Mouse (Mus musculus): ENCODE measurements around the gene Slc48a1. TPM values are rescaled to one million over a fixed set of nuclear protein-coding genes. Genes with fewer than 3 reads are reported as not detected.

The Slc48a1 gene
- polyA plus RNA-seq, 1 experiment = 160 TPM

- TF ChIP-seq GATA1 (IDR thresholded peaks at IDR 0.05; ENCODE audit: low read length) = no peak
These were observed 23.5 kb downstream of the Slc48a1 start for GRCm38 (mm10) chr15:97801811-97802210.

DNA sequence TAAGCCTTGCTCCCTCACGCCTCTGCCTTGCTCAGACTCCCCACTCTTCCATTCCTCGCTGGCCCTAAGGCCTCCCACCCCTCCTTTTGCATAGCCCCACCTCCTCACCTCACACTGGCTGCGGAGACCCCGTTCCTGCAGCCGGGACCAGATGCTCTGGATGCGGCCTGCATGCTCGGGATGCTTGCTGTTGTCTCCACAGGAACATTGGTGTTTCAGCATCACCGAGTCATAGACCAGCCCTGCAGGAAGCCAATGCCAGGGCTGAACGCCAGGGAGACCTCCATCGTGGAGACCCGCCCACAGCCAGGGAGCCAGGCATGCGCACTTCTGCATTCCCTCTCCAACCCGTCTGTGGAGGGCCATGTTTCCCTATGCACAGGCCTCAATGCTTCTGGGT is 24.3 kb downstream of the Slc48a1 start:
- TF ChIP-seq GATA1 (IDR thresholded peaks at IDR 0.05; ENCODE audit: low read length) = no peak

DNA sequence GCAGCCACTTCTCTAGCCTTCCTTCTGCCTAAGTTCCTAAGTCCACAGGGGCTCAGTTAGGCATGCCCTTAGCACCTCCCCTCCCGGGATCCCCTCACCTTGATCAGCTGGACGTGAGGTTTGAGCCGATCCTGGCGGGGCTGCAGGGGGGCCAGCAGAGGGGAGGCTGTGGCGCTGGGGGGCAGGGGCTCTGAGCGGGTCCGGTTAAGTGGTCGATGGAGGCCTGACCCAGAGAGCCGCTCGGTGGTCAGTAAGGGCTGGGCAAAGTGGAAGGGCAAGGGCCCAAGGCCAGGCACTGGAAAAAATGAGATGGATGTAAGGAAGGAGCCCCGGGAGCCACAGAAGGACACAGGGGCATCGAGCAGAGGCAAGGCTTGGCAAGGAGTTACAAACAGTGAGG is 29.5 kb downstream of the Slc48a1 start:
- TF ChIP-seq GATA1 (IDR thresholded peaks at IDR 0.05; ENCODE audit: low read length) = no peak

DNA sequence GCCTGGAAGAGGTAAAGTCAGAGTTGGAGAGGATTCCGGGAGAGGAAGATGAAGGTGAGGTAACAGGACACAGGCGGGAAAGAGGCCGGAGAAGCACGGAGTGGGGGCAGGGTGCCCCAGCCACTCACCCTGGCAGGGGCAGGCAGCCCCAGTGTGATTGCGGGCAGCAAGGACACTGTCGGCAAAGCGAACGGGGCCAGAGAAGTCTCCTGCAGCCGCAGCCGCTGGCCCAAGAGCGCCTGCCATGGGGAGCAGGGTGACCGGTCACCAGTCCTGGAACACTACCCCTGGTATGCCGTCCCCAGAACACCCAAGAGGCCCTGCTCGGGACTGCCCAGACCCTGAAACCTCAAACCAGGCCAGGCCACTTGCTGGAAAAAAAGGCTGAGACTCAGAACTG is 30.2 kb downstream of the Slc48a1 start:
- TF ChIP-seq GATA1 (IDR thresholded peaks at IDR 0.05; ENCODE audit: low read length) = no peak

- TF ChIP-seq GATA1 (IDR thresholded peaks at IDR 0.05; ENCODE audit: low read length) = no peak
These were observed 30.9 kb downstream of the Slc48a1 start for GRCm38 (mm10) chr15:97809206-97809605.

DNA sequence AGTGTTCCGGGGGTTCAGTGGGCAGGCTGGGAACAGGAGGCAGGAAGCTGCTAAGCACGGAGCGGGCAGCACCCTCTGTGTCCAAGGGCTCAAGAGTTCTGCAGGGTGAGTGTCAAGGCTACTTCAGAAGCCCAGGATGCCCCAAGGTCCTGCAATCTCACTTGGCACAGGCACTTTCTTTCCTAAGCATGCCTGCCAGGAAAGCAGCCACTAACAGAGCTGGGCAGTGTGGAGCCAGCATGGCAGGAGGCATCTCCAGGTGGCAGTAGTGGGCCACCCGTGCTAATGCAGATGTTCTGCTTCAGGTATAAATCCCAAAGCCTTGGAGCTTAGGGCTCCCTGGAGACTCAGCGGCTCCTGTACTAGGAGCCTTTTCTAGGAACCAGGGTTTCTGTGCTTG is 31.6 kb downstream of the Slc48a1 start:
- no peak for TF ChIP-seq GATA1 (IDR thresholded peaks at IDR 0.05; ENCODE audit: low read length)

GRCm38 (mm10) chr15:97810399-97810798 is 32.1 kb downstream of the Slc48a1 start:
- no peak for TF ChIP-seq GATA1 (IDR thresholded peaks at IDR 0.05; ENCODE audit: low read length)

GRCm38 (mm10) chr15:97811307-97811706 is 33.0 kb downstream of the Slc48a1 start:
- no peak for TF ChIP-seq GATA1 (IDR thresholded peaks at IDR 0.05; ENCODE audit: low read length)

DNA sequence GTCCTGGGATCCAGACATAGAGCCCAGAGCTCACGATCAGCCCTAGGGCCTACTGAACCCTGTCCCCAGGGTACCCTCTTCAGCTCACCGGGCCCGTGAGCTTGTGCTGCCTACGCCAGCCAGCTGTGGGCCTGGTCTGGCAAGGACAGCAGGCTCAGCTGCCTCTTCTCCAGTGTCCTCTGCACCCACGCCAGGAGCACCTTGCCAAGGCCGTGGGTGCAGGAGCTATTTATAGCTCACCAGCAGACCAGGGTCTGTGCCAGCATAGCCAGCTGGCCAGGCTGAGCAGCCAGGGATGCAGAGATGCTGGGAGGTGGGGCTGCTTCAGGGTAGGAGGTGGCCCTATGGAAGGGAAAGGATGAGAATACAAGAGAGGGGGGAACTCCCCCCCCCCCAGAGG is 33.8 kb downstream of the Slc48a1 start:
- no peak for TF ChIP-seq GATA1 (IDR thresholded peaks at IDR 0.05; ENCODE audit: low read length)

GRCm38 (mm10) chr15:97812875-97813274 is 34.6 kb downstream of the Slc48a1 start:
- TF ChIP-seq GATA1 (IDR thresholded peaks at IDR 0.05; ENCODE audit: low read length) = no peak

DNA sequence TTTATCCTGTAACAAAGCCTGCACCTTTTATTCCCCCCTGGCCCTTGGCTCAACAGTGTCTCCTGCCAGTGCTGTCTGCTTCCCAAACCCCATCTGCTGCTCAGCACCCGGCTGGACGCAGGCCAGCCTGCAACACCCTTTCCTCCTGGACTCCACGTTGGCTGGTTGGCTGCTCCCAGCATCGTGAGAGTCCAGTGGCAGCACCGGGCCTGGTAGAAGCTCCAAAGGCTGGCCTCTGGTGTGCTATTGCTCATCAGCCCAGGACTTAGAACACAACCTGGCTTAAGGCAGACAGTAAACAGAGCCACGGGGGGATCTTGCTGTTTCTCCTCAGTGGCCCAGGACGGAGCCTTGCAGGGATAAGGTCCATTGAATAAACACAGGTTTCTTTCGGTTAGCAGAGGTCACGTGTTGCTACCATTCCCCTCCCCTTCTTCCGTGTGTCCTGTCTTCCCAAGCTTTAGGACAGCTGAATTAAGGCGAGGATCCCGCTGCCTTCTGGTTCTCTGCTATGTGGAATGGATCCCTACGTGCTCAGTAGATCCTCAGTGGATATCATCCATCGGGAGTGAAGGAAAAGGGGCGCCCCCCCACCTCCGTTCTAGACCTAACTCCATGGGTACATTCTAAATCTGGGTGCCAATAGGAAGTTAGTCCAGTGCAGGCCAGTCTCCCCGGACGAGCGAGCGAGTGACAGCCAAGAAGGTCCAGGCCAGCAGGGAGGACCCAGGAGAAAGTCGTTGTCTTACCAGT is 35.3 kb downstream of the Slc48a1 start:
- no peak for TF ChIP-seq GATA1 (IDR thresholded peaks at IDR 0.05; ENCODE audit: low read length)

DNA sequence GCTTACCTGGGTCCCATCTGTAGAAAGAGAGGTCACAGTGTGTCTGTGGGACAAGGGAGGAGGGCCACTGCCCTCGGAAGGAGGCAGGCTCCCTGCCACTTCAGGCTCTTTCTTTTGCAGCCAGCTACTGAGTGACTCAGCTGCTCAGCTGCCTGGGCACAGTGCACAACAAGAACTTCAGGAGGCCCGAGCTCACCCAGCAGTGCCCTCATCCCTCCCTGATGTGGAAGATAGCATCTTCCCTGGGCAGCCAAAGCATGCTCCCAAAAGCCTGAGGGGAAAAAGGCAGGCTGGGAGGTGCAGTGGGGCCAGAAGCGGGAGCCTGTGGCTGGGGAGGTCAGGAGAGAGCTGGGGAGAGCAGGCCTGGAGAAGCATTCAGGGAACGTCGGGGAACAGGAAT is 36.4 kb downstream of the Slc48a1 start:
- no peak for TF ChIP-seq GATA1 (IDR thresholded peaks at IDR 0.05; ENCODE audit: low read length)

GRCm38 (mm10) chr15:97815254-97815653 is 36.9 kb downstream of the Slc48a1 start:
- no peak for TF ChIP-seq GATA1 (IDR thresholded peaks at IDR 0.05; ENCODE audit: low read length)

GRCm38 (mm10) chr15:97816199-97816994 is 38.1 kb downstream of the Slc48a1 start:
- no peak for TF ChIP-seq GATA1 (IDR thresholded peaks at IDR 0.05; ENCODE audit: low read length)

DNA sequence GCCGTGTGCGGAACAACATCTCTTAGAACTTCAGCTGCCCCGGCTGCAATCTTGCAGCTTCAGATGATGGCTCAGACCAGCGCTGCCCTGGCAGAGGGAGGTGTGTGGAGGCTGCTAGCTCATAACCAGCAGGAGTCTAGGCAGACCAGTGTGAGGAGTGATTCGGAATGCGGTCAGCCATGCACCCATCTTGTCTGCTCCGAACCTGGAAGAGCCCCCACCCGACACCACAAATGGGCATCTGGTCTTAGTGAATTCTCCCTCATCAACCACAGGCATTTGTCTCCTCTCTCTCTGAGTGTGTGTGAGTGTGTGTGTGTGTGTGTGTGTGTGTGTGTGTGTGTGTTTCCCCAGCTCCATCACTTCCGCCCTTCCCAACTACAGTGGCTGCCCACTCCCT is 41.6 kb downstream of the Slc48a1 start:
- no peak for TF ChIP-seq GATA1 (IDR thresholded peaks at IDR 0.05; ENCODE audit: low read length)

GRCm38 (mm10) chr15:97821321-97821982 is 43.1 kb downstream of the Slc48a1 start:
- TF ChIP-seq GATA1 (IDR thresholded peaks at IDR 0.05; ENCODE audit: low read length) = no peak
